Mouse (Mus musculus) cortical plate, adult 2 months (tissue): ENCODE measurements around the gene Edaradd.

Experiments used
- CTCF ChIP-seq: fragments of 200-500 bp; IDR thresholded peaks from 2 replicates; pipeline ENCODE4 v1.5.1; 2011; ENCODE audit warnings: mild to moderate bottlenecking, control low read depth, low read length; ENCODE audit not compliant: insufficient read depth; ENCODE audit errors: extremely low read depth
- POLR2A ChIP-seq: fragments of 200-500 bp; IDR thresholded peaks from 2 replicates; pipeline ENCODE4 v1.6.1; 2011; ENCODE audit warnings: mild to moderate bottlenecking, low read length, control low read depth; ENCODE audit not compliant: insufficient read depth; ENCODE audit errors: extremely low read depth

GRCm38 (mm10) chr13:12454686-12455390 is 65.4 kb downstream of the Edaradd start:
- no peak for TF ChIP-seq CTCF
- no peak for TF ChIP-seq POLR2A
